Mouse (Mus musculus): ENCODE measurements around the gene Fkbpl. TPM values are rescaled to one million over a fixed set of nuclear protein-coding genes. Genes with fewer than 3 reads are reported as not detected.

Gene Fkbpl
- polyA plus RNA-seq, 1 experiment from 2014 or later: 10.9 TPM

- Histone ChIP-seq H3K27ac (ENCODE audit: low read depth, low read length) (no peak overlapping the region), H3K9me3 (replicated peaks; ENCODE audit: control insufficient read depth, low read length) (no peaks in the 10 kb centered on the region), H3K4me2 (no peak overlapping the region), H3K36me3 (ENCODE audit: control insufficient read depth, insufficient read depth, low read length) (peaks cover 15% of the 10 kb centered on the region), H3K4me1 (ENCODE audit: control insufficient read depth, insufficient read depth, low read length) (peaks cover 17% of the 10 kb centered on the region), H3K4me3 (ENCODE audit: low read depth, low read length) (no peak overlapping the region), H3K9ac (ENCODE audit: low read depth, low read length) (no peak overlapping the region), H3K27me3 (ENCODE audit: control insufficient read depth, insufficient read depth, low read length) (peaks cover 19% of the 10 kb centered on the region)
- peak; percentile 1; the same call in 1 of the 2 replicates for ATAC-seq (replicated peaks; ENCODE audit: insufficient number of reproducible peaks, low FRiP score, low TSS enrichment)
- WGBS (ENCODE audit: insufficient replicate concordance): 70% methylated on average over 7 of the region's 7 CpGs
These were observed 10.6 kb downstream of the Fkbpl start for GRCm38 (mm10) chr17:34655160-34655559.

- H3K4me2 ChIP-seq: no peak overlapping the region
- H3K4me1 ChIP-seq (ENCODE audit: control insufficient read depth, insufficient read depth, low read length): peaks cover 17% of the 10 kb centered on the region
- no peaks in the 10 kb centered on the region for H3K9me3 ChIP-seq (replicated peaks; ENCODE audit: control insufficient read depth, low read length)
- H3K27ac ChIP-seq (ENCODE audit: low read depth, low read length): 0 out of 2 replicates have a peak overlapping the region, but pooled peaks have one; percentile 35
- ATAC-seq (replicated peaks; ENCODE audit: insufficient number of reproducible peaks, low FRiP score, low TSS enrichment): peak; percentile 52; the same call in 1 of the 2 replicates
- H3K9ac ChIP-seq (ENCODE audit: low read depth, low read length): no peak overlapping the region
- 39% methylated on average over 4 of the region's 4 CpGs for WGBS (ENCODE audit: insufficient replicate concordance)
- peaks cover 14% of the 10 kb centered on the region for H3K36me3 ChIP-seq (ENCODE audit: control insufficient read depth, insufficient read depth, low read length)
- no peak overlapping the region for H3K4me3 ChIP-seq (ENCODE audit: low read depth, low read length)
- H3K27me3 ChIP-seq (ENCODE audit: control insufficient read depth, insufficient read depth, low read length): peaks cover 23% of the 10 kb centered on the region
These were observed 11.0 kb downstream of the Fkbpl start for GRCm38 (mm10) chr17:34655581-34655991.

GRCm38 (mm10) chr17:34656666-34657065 is 12.1 kb downstream of the Fkbpl start:
- H3K4me1 ChIP-seq (ENCODE audit: control insufficient read depth, insufficient read depth, low read length): peaks cover 21% of the 10 kb centered on the region

GRCm38 (mm10) chr17:34657271-34657670 is 12.7 kb downstream of the Fkbpl start:
- no peak for ATAC-seq (replicated peaks; ENCODE audit: insufficient number of reproducible peaks, low FRiP score, low TSS enrichment)
- H3K4me3 ChIP-seq (ENCODE audit: low read depth, low read length): no peak overlapping the region
- no peak overlapping the region for H3K9ac ChIP-seq (ENCODE audit: low read depth, low read length)
- peaks cover 29% of the 10 kb centered on the region for H3K27me3 ChIP-seq (ENCODE audit: control insufficient read depth, insufficient read depth, low read length)
- H3K36me3 ChIP-seq (ENCODE audit: control insufficient read depth, insufficient read depth, low read length): peaks cover 4% of the 10 kb centered on the region; the same call in 1 of the 2 replicates
- H3K4me1 ChIP-seq (ENCODE audit: control insufficient read depth, insufficient read depth, low read length): peaks cover 21% of the 10 kb centered on the region
- H3K27ac ChIP-seq (ENCODE audit: low read depth, low read length): no peak overlapping the region
- H3K9me3 ChIP-seq (replicated peaks; ENCODE audit: control insufficient read depth, low read length): no peaks in the 10 kb centered on the region
- WGBS (ENCODE audit: insufficient replicate concordance): 27% methylated on average over 2 of the region's 2 CpGs
- no peak overlapping the region for H3K4me2 ChIP-seq

More at GRCm38 (mm10) chr17:34656666-34657065, 12.1 kb downstream of the Fkbpl start:
- no peak overlapping the region for H3K9ac ChIP-seq (ENCODE audit: low read depth, low read length)
- H3K36me3 ChIP-seq (ENCODE audit: control insufficient read depth, insufficient read depth, low read length): peaks cover 9% of the 10 kb centered on the region; the same call in 1 of the 2 replicates
- no peak overlapping the region for H3K4me2 ChIP-seq
- no peaks in the 10 kb centered on the region for H3K9me3 ChIP-seq (replicated peaks; ENCODE audit: control insufficient read depth, low read length)
- WGBS (ENCODE audit: insufficient replicate concordance): 64% methylated on average over 8 of the region's 8 CpGs
- peaks cover 29% of the 10 kb centered on the region for H3K27me3 ChIP-seq (ENCODE audit: control insufficient read depth, insufficient read depth, low read length)
- H3K4me3 ChIP-seq (ENCODE audit: low read depth, low read length): no peak overlapping the region
- H3K27ac ChIP-seq (ENCODE audit: low read depth, low read length): no peak overlapping the region
- no peak for ATAC-seq (replicated peaks; ENCODE audit: insufficient number of reproducible peaks, low FRiP score, low TSS enrichment)

DNA sequence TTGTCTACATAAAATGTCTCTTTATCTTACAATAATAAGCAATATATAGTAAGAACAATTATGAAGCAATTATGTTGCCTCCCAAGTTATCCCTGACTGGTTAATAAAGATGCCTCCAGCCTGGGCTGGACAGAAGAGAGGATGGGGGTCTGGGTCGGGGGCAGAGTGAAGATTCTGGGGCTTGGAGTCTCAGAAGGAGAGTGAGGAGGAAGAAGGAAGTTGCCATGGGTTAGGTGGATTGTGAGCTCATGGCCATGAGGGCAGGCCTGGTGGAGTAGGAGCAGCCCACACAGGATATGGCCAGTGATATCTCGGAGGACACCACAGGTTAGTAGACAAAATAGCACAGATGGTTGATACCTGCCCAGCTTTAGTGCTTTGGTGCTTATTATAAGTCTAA is 13.6 kb downstream of the Fkbpl start:
- peaks cover 29% of the 10 kb centered on the region for H3K27me3 ChIP-seq (ENCODE audit: control insufficient read depth, insufficient read depth, low read length)
- H3K9ac ChIP-seq (ENCODE audit: low read depth, low read length): no peak overlapping the region
- no peak overlapping the region for H3K4me3 ChIP-seq (ENCODE audit: low read depth, low read length)
- H3K4me1 ChIP-seq (ENCODE audit: control insufficient read depth, insufficient read depth, low read length): peaks cover 21% of the 10 kb centered on the region
- 0 out of 2 replicates have a peak, but pooled peaks cover 2% of the 10 kb centered on the region for H3K36me3 ChIP-seq (ENCODE audit: control insufficient read depth, insufficient read depth, low read length)
- H3K9me3 ChIP-seq (replicated peaks; ENCODE audit: control insufficient read depth, low read length): no peaks in the 10 kb centered on the region
- H3K27ac ChIP-seq (ENCODE audit: low read depth, low read length): no peak overlapping the region
- WGBS (ENCODE audit: insufficient replicate concordance): 75% methylated on average over 2 of the region's 2 CpGs
- no peak for ATAC-seq (replicated peaks; ENCODE audit: insufficient number of reproducible peaks, low FRiP score, low TSS enrichment)
- no peak overlapping the region for H3K4me2 ChIP-seq

DNA sequence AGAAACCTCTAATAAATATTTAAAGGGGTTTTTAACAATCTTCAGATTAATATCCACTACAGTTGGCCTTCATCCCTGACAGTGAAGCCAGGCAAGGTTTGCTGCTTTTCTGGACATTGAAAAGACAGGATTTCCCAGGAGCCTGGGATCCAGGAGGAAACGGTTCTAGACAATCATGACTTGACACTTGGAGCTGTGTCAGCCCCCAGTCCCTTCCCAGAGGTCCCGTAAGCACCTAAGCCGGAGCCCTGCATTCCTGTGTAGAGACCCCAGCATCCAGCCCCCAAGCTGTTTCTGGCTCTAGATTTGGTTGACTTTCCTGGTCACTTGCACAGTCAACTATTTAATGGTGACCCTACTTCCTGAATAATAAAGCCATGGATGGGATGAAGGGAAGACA is 14.0 kb downstream of the Fkbpl start:
- no peak overlapping the region for H3K9ac ChIP-seq (ENCODE audit: low read depth, low read length)
- ATAC-seq (replicated peaks; ENCODE audit: insufficient number of reproducible peaks, low FRiP score, low TSS enrichment): no peak
- H3K27me3 ChIP-seq (ENCODE audit: control insufficient read depth, insufficient read depth, low read length): peaks cover 29% of the 10 kb centered on the region
- H3K27ac ChIP-seq (ENCODE audit: low read depth, low read length): no peak overlapping the region
- H3K9me3 ChIP-seq (replicated peaks; ENCODE audit: control insufficient read depth, low read length): no peaks in the 10 kb centered on the region
- 74% methylated on average over 3 of the region's 3 CpGs for WGBS (ENCODE audit: insufficient replicate concordance)
- peaks cover 21% of the 10 kb centered on the region for H3K4me1 ChIP-seq (ENCODE audit: control insufficient read depth, insufficient read depth, low read length)
- H3K4me3 ChIP-seq (ENCODE audit: low read depth, low read length): no peak overlapping the region
- no peak overlapping the region for H3K4me2 ChIP-seq
- no peaks in the 10 kb centered on the region for H3K36me3 ChIP-seq (ENCODE audit: control insufficient read depth, insufficient read depth, low read length)

DNA sequence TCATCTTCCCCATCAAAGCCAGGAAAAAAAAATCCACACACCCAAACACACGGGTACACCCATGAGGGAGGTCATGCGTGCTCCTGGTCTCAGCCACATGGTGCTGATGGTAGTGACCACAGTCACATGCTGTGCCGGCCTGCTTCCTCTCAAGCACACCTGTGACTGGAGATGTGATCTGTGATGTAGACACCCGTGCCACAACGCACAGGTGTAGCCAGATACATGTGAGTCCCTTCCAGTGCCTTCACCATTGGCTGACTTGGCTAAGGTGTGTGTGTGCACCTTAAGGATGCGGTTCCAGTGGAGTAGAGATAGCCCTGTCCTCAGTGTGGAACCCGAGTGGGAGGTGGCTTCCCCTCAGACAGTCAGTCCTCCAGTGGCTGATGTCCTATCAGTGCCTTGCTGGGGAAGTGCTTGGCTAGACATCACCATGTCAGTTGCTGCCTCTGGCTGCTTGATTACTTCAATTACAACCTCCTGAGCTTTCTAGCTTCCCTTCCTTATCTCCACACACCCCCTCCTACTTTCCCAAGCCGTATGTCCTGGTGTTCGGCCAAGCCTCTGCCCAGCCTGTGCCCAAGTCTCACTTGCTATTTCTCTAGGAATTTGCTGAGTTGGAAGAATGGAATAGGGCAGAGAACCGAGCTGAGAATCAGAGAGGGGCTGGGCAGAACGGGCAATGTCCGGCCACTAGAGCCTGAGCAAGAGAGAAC is 14.8 kb downstream of the Fkbpl start:
- Histone ChIP-seq H3K4me2 (no peak overlapping the region), H3K27me3 (ENCODE audit: control insufficient read depth, insufficient read depth, low read length) (peaks cover 31% of the 10 kb centered on the region), H3K36me3 (ENCODE audit: control insufficient read depth, insufficient read depth, low read length) (no peaks in the 10 kb centered on the region), H3K4me3 (ENCODE audit: low read depth, low read length) (no peak overlapping the region), H3K27ac (ENCODE audit: low read depth, low read length) (no peak overlapping the region), H3K9ac (ENCODE audit: low read depth, low read length) (no peak overlapping the region), H3K4me1 (ENCODE audit: control insufficient read depth, insufficient read depth, low read length) (peaks cover 21% of the 10 kb centered on the region), H3K9me3 (replicated peaks; ENCODE audit: control insufficient read depth, low read length) (no peaks in the 10 kb centered on the region)
- 49% methylated on average over 12 of the region's 12 CpGs for WGBS (ENCODE audit: insufficient replicate concordance)
- ATAC-seq (replicated peaks; ENCODE audit: insufficient number of reproducible peaks, low FRiP score, low TSS enrichment): no peak

DNA sequence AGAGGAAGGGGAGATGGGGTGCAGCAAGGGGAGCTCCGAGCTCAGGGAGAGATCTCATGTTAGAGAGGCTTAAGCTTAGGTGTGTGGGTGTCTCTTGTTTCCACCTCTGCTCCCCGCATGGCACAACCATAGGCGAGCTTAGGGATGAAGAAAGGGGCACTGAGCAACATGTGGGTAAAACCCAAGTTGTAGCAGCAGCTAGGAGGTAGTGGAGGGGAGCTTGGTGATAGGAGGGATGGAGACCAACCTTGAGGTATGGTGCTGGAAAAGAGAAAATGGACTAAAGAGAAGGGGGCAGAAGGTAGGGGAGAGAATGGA is 15.3 kb downstream of the Fkbpl start:
- no peaks in the 10 kb centered on the region for H3K36me3 ChIP-seq (ENCODE audit: control insufficient read depth, insufficient read depth, low read length)
- WGBS (ENCODE audit: insufficient replicate concordance): 44% methylated on average over 3 of the region's 3 CpGs
- H3K4me2 ChIP-seq: no peak overlapping the region
- no peak overlapping the region for H3K4me3 ChIP-seq (ENCODE audit: low read depth, low read length)
- no peak overlapping the region for H3K9ac ChIP-seq (ENCODE audit: low read depth, low read length)
- H3K27me3 ChIP-seq (ENCODE audit: control insufficient read depth, insufficient read depth, low read length): peaks cover 31% of the 10 kb centered on the region
- ATAC-seq (replicated peaks; ENCODE audit: insufficient number of reproducible peaks, low FRiP score, low TSS enrichment): no peak
- H3K9me3 ChIP-seq (replicated peaks; ENCODE audit: control insufficient read depth, low read length): no peaks in the 10 kb centered on the region
- no peak overlapping the region for H3K27ac ChIP-seq (ENCODE audit: low read depth, low read length)
- peaks cover 21% of the 10 kb centered on the region for H3K4me1 ChIP-seq (ENCODE audit: control insufficient read depth, insufficient read depth, low read length)

- WGBS (ENCODE audit: insufficient replicate concordance): 34% methylated on average over 10 of the region's 11 CpGs
- no peak for ATAC-seq (replicated peaks; ENCODE audit: insufficient number of reproducible peaks, low FRiP score, low TSS enrichment)
- no peak overlapping the region for H3K4me3 ChIP-seq (ENCODE audit: low read depth, low read length)
- H3K27ac ChIP-seq (ENCODE audit: low read depth, low read length): no peak overlapping the region
- no peaks in the 10 kb centered on the region for H3K36me3 ChIP-seq (ENCODE audit: control insufficient read depth, insufficient read depth, low read length)
- no peak overlapping the region for H3K4me2 ChIP-seq
- no peaks in the 10 kb centered on the region for H3K9me3 ChIP-seq (replicated peaks; ENCODE audit: control insufficient read depth, low read length)
- H3K27me3 ChIP-seq (ENCODE audit: control insufficient read depth, insufficient read depth, low read length): peaks cover 31% of the 10 kb centered on the region
- H3K9ac ChIP-seq (ENCODE audit: low read depth, low read length): no peak overlapping the region
- H3K4me1 ChIP-seq (ENCODE audit: control insufficient read depth, insufficient read depth, low read length): peaks cover 18% of the 10 kb centered on the region
These were observed 15.8 kb downstream of the Fkbpl start for GRCm38 (mm10) chr17:34660259-34660820.

All from heart, embryonic 11.5 days (tissue).